Mouse (Mus musculus) heart, adult 2 months (tissue): ENCODE results near the gene Nipbl.

Experiments used
- CTCF ChIP-seq: fragments of 200-600 bp; IDR thresholded peaks from 2 replicates; pipeline ENCODE4 v1.8.1; 2022; ENCODE audit warnings: antibody characterized with exemption, mild to moderate bottlenecking, moderate library complexity
- POLR2A ChIP-seq: fragments of 200-500 bp; IDR thresholded peaks from 2 replicates; pipeline ENCODE4 v1.6.1; 2011; ENCODE audit warnings: mild to moderate bottlenecking, low read depth, low read length, control low read depth; ENCODE audit not compliant: insufficient read depth

GRCm38 (mm10) chr15:8375657-8376056 lies 68.6 kb downstream of the Nipbl start:
- no peak for TF ChIP-seq POLR2A
- no peak for TF ChIP-seq CTCF
